In the genomic region with DNA sequence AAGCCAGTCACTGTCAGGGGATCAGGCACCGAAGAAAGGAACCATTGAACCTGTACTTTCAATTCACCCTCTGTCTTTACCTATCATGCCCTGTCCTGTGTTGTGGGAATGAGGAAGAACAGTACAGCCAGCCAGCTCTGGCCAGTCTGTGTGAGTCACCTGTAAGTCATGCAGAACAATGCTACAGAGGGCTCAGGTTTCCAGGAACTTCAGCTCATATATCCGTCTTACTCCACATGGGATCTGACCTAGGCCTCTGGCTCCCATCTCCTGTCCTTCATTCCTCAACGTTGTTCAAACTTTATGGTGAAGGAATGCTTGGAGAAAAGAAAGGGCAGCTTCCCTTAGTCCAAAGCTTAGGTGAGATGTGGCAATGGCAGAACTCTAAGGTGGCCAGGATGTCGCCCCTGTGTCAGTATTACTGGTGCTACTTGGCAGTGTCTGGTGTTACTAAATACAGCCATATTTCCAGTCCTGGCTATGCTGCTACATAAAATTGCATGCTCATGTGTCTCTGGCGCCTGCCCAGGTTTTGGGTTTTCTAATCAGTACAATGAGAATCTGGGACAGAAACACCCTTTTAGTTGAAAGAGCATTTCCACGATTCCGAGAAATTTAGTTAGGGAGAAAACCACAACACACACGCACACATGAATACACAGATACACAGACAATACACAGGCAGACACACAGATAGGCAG, we compare ENCODE assay signal across 9 mouse cellular contexts.
DNase-seq lines count a peak whose midpoint lies in the region; ATAC-seq lines count a peak whose summit lies in the region.
"Had no signal": no experiment of that assay in that cellular context is flagged by ENCODE, and none has a peak within 500 bp of the region (broad histone marks: within the 10 kb centered on the region; RNA-seq: fewer than 3 reads in every experiment).

No protein-coding gene starts in this region.

- no peaks in the 10 kb centered on the region for H3K36me3 ChIP-seq in hindbrain, embryonic 13.5 days
- no peaks in the 10 kb centered on the region for H3K36me3 ChIP-seq in hindbrain, embryonic 16.5 days (ENCODE audit: control insufficient read depth, insufficient read depth, low read length)

- no peaks in the 10 kb centered on the region for H3K27me3 ChIP-seq in hindbrain, embryonic 13.5 days
- H3K27me3 ChIP-seq in hindbrain, embryonic 16.5 days (replicated peaks; ENCODE audit: control insufficient read depth, insufficient read depth, low read length): no peaks in the 10 kb centered on the region

- H3K9me3 ChIP-seq in hindbrain, embryonic 13.5 days: no peaks in the 10 kb centered on the region
- H3K9me3 ChIP-seq in hindbrain, embryonic 16.5 days (ENCODE audit: control insufficient read depth, low read length): no peaks in the 10 kb centered on the region

- peak; percentile 23 for DNase-seq in adrenal gland, adult 2 months
- no peak for DNase-seq in adrenal gland, adult 8-10 months
- peak; percentile 52 to 63 for DNase-seq in right cerebral cortex, postnatal 10 days (ENCODE audit: low spot score in 2 of 2)
- no peak for DNase-seq in right cerebral cortex, postnatal 36 days (ENCODE audit: low spot score in 2 of 2)
- peak; percentile 24 for DNase-seq in kidney, adult 9 months
- DNase-seq in testis, postnatal 10 days (ENCODE audit: low spot score): peak; percentile 68
- DNase-seq: thymus, postnatal 14 days had no signal

- H3K27ac ChIP-seq in hindbrain, embryonic 13.5 days: no peak overlapping the region
- H3K27ac ChIP-seq in hindbrain, embryonic 16.5 days (ENCODE audit: low read depth, low read length): no peak overlapping the region

- 90% methylated on average over 8 of the region's 8 CpGs for WGBS in hindbrain, embryonic 13.5 days
- 82% methylated on average over 8 of the region's 8 CpGs for WGBS in hindbrain, embryonic 16.5 days

- H3K4me1 ChIP-seq in hindbrain, embryonic 13.5 days (replicated peaks): no peaks in the 10 kb centered on the region
- no peaks in the 10 kb centered on the region for H3K4me1 ChIP-seq in hindbrain, embryonic 16.5 days (ENCODE audit: control insufficient read depth, insufficient read depth, low read depth, low read length)

- H3K4me3 ChIP-seq in hindbrain, embryonic 13.5 days: no peak overlapping the region
- no peak overlapping the region for H3K4me3 ChIP-seq in hindbrain, embryonic 16.5 days (ENCODE audit: low read length)

- no peak overlapping the region for H3K9ac ChIP-seq in hindbrain, embryonic 13.5 days
- no peak overlapping the region for H3K9ac ChIP-seq in hindbrain, embryonic 16.5 days (ENCODE audit: low read depth, low read length)

- ATAC-seq in hindbrain, embryonic 13.5 days (ENCODE audit: low FRiP score): no peak
- ATAC-seq in hindbrain, embryonic 16.5 days: no peak

- no peak overlapping the region for H3K4me2 ChIP-seq in hindbrain, embryonic 13.5 days
- no peak overlapping the region for H3K4me2 ChIP-seq in hindbrain, embryonic 16.5 days (ENCODE audit: low read length)

Comparison
In these comparisons a context has a peak if more than half of its experiments do, and no peak if none do; other contexts are left out.
1. DNase-seq: peak in adrenal gland, adult 2 months (single experiment), right cerebral cortex, postnatal 10 days (2 of 2), kidney, adult 9 months (single experiment) and testis, postnatal 10 days (single experiment); none in adrenal gland, adult 8-10 months (single experiment) and right cerebral cortex, postnatal 36 days (0 of 2).